Comparison of ENCODE assay signal across 26 mouse cellular contexts in the genomic region with DNA sequence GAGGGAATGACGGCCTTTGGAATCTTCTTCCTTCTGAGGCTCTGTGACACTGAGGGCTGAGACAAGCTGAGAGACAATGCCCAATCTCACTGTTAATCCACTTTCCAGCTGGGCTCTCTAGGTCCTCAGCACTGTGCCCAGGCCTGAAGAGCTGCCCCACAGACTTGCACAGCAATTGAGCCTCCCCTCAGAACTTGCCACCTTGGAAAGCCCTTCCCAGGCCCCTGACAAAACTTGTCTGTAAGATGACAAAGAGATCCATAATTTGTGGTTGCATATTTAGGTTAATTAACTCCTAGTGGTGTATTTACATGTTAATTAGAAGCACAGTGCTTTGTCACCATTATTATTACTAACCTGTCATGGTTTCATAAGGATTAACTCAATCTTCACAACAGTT. TPM values are rescaled to one million over a fixed set of nuclear protein-coding genes. Genes with fewer than 3 reads are reported as not detected.
DNase-seq lines count a peak whose midpoint lies in the region; ATAC-seq and TF ChIP-seq lines count a peak whose summit lies in the region.
"Had no signal": no experiment of that assay in that cellular context is flagged by ENCODE, and none has a peak within 500 bp of the region (broad histone marks: within the 10 kb centered on the region; RNA-seq: fewer than 3 reads in every experiment).

No protein-coding gene starts in this region.

- H3K9ac ChIP-seq in heart, adult 2 months (ENCODE audit: low read depth, low read length), result no peak overlapping the region
- no peak overlapping the region for H3K9ac ChIP-seq in heart, embryonic 11.5 days (ENCODE audit: low read depth, low read length)
- H3K9ac ChIP-seq in neural tube, embryonic 13.5 days, result no peak overlapping the region
- H3K9ac ChIP-seq in kidney, embryonic 16.5 days (replicated peaks; ENCODE audit: low read length), result no peak overlapping the region
- H3K9ac ChIP-seq: forebrain, embryonic 13.5 days; heart, embryonic 13.5 days; kidney, embryonic 15.5 days; limb, embryonic 12.5 days; liver, embryonic 15.5 days; lung, embryonic 14.5 days; stomach, embryonic 15.5 days had no signal

- H3K36me3 ChIP-seq in heart, adult 2 months (ENCODE audit: control insufficient read depth, insufficient read depth, low read length), result peaks cover 2% of the 10 kb centered on the region; the same call in 1 of the 2 replicates
- no peaks in the 10 kb centered on the region for H3K36me3 ChIP-seq in heart, embryonic 11.5 days (ENCODE audit: control insufficient read depth, insufficient read depth, low read length)
- no peaks in the 10 kb centered on the region for H3K36me3 ChIP-seq in neural tube, embryonic 13.5 days
- no peaks in the 10 kb centered on the region for H3K36me3 ChIP-seq in kidney, embryonic 16.5 days (ENCODE audit: insufficient read depth, low read length)
- H3K36me3 ChIP-seq: heart, embryonic 13.5 days; hindbrain, embryonic 10.5 days; kidney, embryonic 15.5 days; limb, embryonic 12.5 days; liver, embryonic 15.5 days; stomach, embryonic 15.5 days had no signal

- 55% methylated on average over 1 of the region's 1 CpGs for WGBS in heart, adult 2 months
- 67% methylated on average over 1 of the region's 1 CpGs for WGBS in heart, embryonic 11.5 days (ENCODE audit: insufficient replicate concordance)
- WGBS in neural tube, embryonic 13.5 days, result 58% methylated on average over 1 of the region's 1 CpGs
- WGBS in olfactory bulb, adult 2 months, result 74% methylated on average over 1 of the region's 1 CpGs
- WGBS in kidney, embryonic 16.5 days, result 29% methylated on average over 1 of the region's 1 CpGs

- peak overlapping the region; percentile 28; the same call in 1 of the 2 replicates for H3K27ac ChIP-seq in heart, adult 2 months
- no peak overlapping the region for H3K27ac ChIP-seq in heart, embryonic 11.5 days (ENCODE audit: low read depth, low read length)
- H3K27ac ChIP-seq in layer of hippocampus, adult 2 months, result peak overlapping the region; percentile 46
- peak overlapping the region; percentile 49; the same call in 1 of the 2 replicates for H3K27ac ChIP-seq in neural tube, embryonic 13.5 days (replicated peaks)
- H3K27ac ChIP-seq in olfactory bulb, adult 2 months (ENCODE audit: insufficient read depth, low read depth, low read length), result peak overlapping the region; percentile 38
- H3K27ac ChIP-seq in kidney, embryonic 16.5 days (ENCODE audit: low read length), result no peak overlapping the region
- H3K27ac ChIP-seq: forebrain, embryonic 13.5 days; heart, embryonic 13.5 days; hindbrain, embryonic 10.5 days; kidney, embryonic 15.5 days; limb, embryonic 12.5 days; liver, embryonic 15.5 days; stomach, embryonic 15.5 days had no signal

- intact Hi-C loops in heart, adult 2 months (cut with DNase I), result no loop called here

- no peak for TF ChIP-seq POLR2A in heart, adult 2 months (IDR thresholded peaks at IDR 0.05; ENCODE audit: insufficient read depth, low read depth, low read length)
- TF ChIP-seq POLR2A in olfactory bulb, adult 2 months (IDR thresholded peaks at IDR 0.05; ENCODE audit: insufficient read depth, low read depth, low read length), result no peak

- no peaks in the 10 kb centered on the region for H3K9me3 ChIP-seq in heart, embryonic 11.5 days (replicated peaks; ENCODE audit: control insufficient read depth, low read length)
- no peaks in the 10 kb centered on the region for H3K9me3 ChIP-seq in neural tube, embryonic 13.5 days
- H3K9me3 ChIP-seq in kidney, embryonic 16.5 days (ENCODE audit: low read length), result no peaks in the 10 kb centered on the region
- H3K9me3 ChIP-seq: forebrain, embryonic 13.5 days; heart, embryonic 13.5 days; hindbrain, embryonic 10.5 days; kidney, embryonic 15.5 days; limb, embryonic 12.5 days; liver, embryonic 15.5 days; stomach, embryonic 15.5 days had no signal

- peaks cover 2% of the 10 kb centered on the region; the same call in 1 of the 2 replicates for H3K79me2 ChIP-seq in heart, adult 2 months (replicated peaks; ENCODE audit: control insufficient read depth, insufficient read depth, low read length)

- TF ChIP-seq EP300 in heart, adult 2 months (IDR thresholded peaks at IDR 0.05; ENCODE audit: insufficient read depth, low read depth, low read length), result no peak

- DNase-seq in heart, adult 2 months, result no peak
- DNase-seq in layer of hippocampus, adult 2 months (ENCODE audit: low spot score in 2 of 2), result no peak
- DNase-seq in layer of hippocampus, adult 9-11 months, result no peak
- no peak for DNase-seq in neural tube, embryonic 10.5 days (ENCODE audit: extremely low spot score, low spot score)
- DNase-seq: adrenal gland, adult 2 months; adrenal gland, postnatal 36 days; B cell, adult 2 months; cerebellum, adult 18-20 months; cerebellum, postnatal 25 days; kidney, adult 18-20 months; kidney, postnatal 4 days; lung, embryonic 14.5 days; lung, postnatal 14 days; right cerebral cortex, postnatal 25 days had no signal

- no peak overlapping the region for H3K4me2 ChIP-seq in heart, embryonic 11.5 days
- H3K4me2 ChIP-seq in neural tube, embryonic 13.5 days, result no peak overlapping the region
- no peak overlapping the region for H3K4me2 ChIP-seq in kidney, embryonic 16.5 days (replicated peaks; ENCODE audit: low read depth, low read length)
- H3K4me2 ChIP-seq: forebrain, embryonic 13.5 days; heart, embryonic 13.5 days; kidney, embryonic 15.5 days; limb, embryonic 12.5 days; liver, embryonic 15.5 days; lung, embryonic 14.5 days; stomach, embryonic 15.5 days had no signal

- no peak overlapping the region for H3K4me3 ChIP-seq in heart, adult 2 months
- no peak overlapping the region for H3K4me3 ChIP-seq in heart, embryonic 11.5 days (ENCODE audit: low read depth, low read length)
- H3K4me3 ChIP-seq in layer of hippocampus, adult 2 months, result no peak overlapping the region
- H3K4me3 ChIP-seq in neural tube, embryonic 13.5 days, result no peak overlapping the region
- no peak overlapping the region for H3K4me3 ChIP-seq in olfactory bulb, adult 2 months (ENCODE audit: insufficient read depth, low read depth, low read length)
- no peak overlapping the region for H3K4me3 ChIP-seq in kidney, embryonic 16.5 days (ENCODE audit: low read length)
- H3K4me3 ChIP-seq: forebrain, embryonic 13.5 days; heart, embryonic 13.5 days; hindbrain, embryonic 10.5 days; kidney, embryonic 15.5 days; limb, embryonic 12.5 days; liver, embryonic 15.5 days; stomach, embryonic 15.5 days had no signal

- H3K27me3 ChIP-seq in heart, adult 2 months (ENCODE audit: control insufficient read depth, insufficient read depth, low read length), result no peaks in the 10 kb centered on the region
- H3K27me3 ChIP-seq in heart, embryonic 11.5 days (ENCODE audit: control insufficient read depth, insufficient read depth, low read length), result no peaks in the 10 kb centered on the region
- H3K27me3 ChIP-seq in neural tube, embryonic 13.5 days, result no peaks in the 10 kb centered on the region
- no peaks in the 10 kb centered on the region for H3K27me3 ChIP-seq in kidney, embryonic 16.5 days (ENCODE audit: insufficient read depth, low read length)
- H3K27me3 ChIP-seq: forebrain, embryonic 13.5 days; heart, embryonic 13.5 days; kidney, embryonic 15.5 days; limb, embryonic 12.5 days; liver, embryonic 15.5 days; stomach, embryonic 15.5 days had no signal

- ATAC-seq in heart, embryonic 11.5 days (replicated peaks; ENCODE audit: insufficient number of reproducible peaks, low FRiP score, low TSS enrichment), result no peak
- ATAC-seq in neural tube, embryonic 13.5 days (ENCODE audit: low read depth), result no peak
- ATAC-seq in kidney, embryonic 16.5 days (ENCODE audit: low FRiP score, low TSS enrichment), result no peak
- ATAC-seq: activated CD4-positive, CD25-positive, alpha-beta regulatory T cell, adult 4 months; forebrain, embryonic 13.5 days had no signal

- no peak for TF ChIP-seq CTCF in heart, adult 2 months (IDR thresholded peaks at IDR 0.05)
- no peak for TF ChIP-seq CTCF in layer of hippocampus, adult 2 months (conservative IDR thresholded peaks at IDR 0.05)
- no peak for TF ChIP-seq CTCF in olfactory bulb, adult 2 months (IDR thresholded peaks at IDR 0.05; ENCODE audit: insufficient read depth, low read depth, low read length)

- H3K4me1 ChIP-seq in heart, adult 2 months (ENCODE audit: control insufficient read depth, insufficient read depth, low read length), result peaks cover 10% of the 10 kb centered on the region
- H3K4me1 ChIP-seq in heart, embryonic 11.5 days (ENCODE audit: control insufficient read depth, insufficient read depth, low read length), result 0 out of 2 replicates have a peak, but pooled peaks cover 3% of the 10 kb centered on the region
- H3K4me1 ChIP-seq in neural tube, embryonic 13.5 days (replicated peaks), result peaks cover 20% of the 10 kb centered on the region
- peaks cover 6% of the 10 kb centered on the region for H3K4me1 ChIP-seq in olfactory bulb, adult 2 months (ENCODE audit: control insufficient read depth, insufficient read depth, low read length)
- 0 out of 2 replicates have a peak, but pooled peaks cover 2% of the 10 kb centered on the region for H3K4me1 ChIP-seq in kidney, embryonic 16.5 days (ENCODE audit: insufficient read depth, low read length)
- H3K4me1 ChIP-seq: kidney, embryonic 15.5 days; limb, embryonic 12.5 days; liver, embryonic 15.5 days; stomach, embryonic 15.5 days had no signal

RNA-seq across cellular contexts. Expression of a gene that starts 12.8 kb away (rescaled TPM):
- 10 to 100 TPM; 18.9 to 20.1 TPM for total RNA-seq in heart, adult 2 months (2021)
- 10.3 and 15.8 TPM in 2 replicates for polyA plus RNA-seq in heart, adult 2 months (2012; rRNA removed)
- polyA plus RNA-seq in heart, embryonic 11.5 days (2014; fragmentation: Nextera tagmentation; extraction: Ambion mirVana), result 2.3 and 4.8 TPM in 2 replicates
- 10 to 100 TPM; 76.7 to 79.9 TPM for total RNA-seq in layer of hippocampus, adult 2 months (2021)
- 8.7 and 9.1 TPM in 2 replicates for polyA plus RNA-seq in neural tube, embryonic 13.5 days (2015; fragmentation: Nextera tagmentation; extraction: Ambion mirVana)
- not detected in 2 replicates for polyA plus RNA-seq in olfactory bulb, adult 2 months (2012; ENCODE audit: insufficient read depth, insufficient read length, low replicate concordance, missing spikeins)
- polyA plus RNA-seq in kidney, embryonic 16.5 days (2015; fragmentation: Nextera tagmentation; extraction: Ambion mirVana), result 2.7 and 3.6 TPM in 2 replicates

Comparison
In these comparisons a context has a peak if more than half of its experiments do, and no peak if none do; other contexts are left out.
1. H3K27ac ChIP-seq: peak in heart, adult 2 months (single experiment), layer of hippocampus, adult 2 months (single experiment), neural tube, embryonic 13.5 days (single experiment) and olfactory bulb, adult 2 months (single experiment); none in heart, embryonic 11.5 days (single experiment) and kidney, embryonic 16.5 days (single experiment).